Mouse (Mus musculus) hindbrain, embryonic 15.5 days (tissue): Measurements from ENCODE around the gene 1700019A02Rik. TPM values are rescaled to one million over a fixed set of nuclear protein-coding genes. Genes with fewer than 3 reads are reported as not detected.

Source experiments
- ATAC-seq: fragments of 200-750 bp; cut with Nextera tagmentation; 2 replicates; pipeline ENCODE4 v1.8.0; 2017; ENCODE audit warnings: low read depth, moderate number of reproducible peaks, moderate TSS enrichment; ENCODE audit not compliant: low FRiP score
- H3K27ac ChIP-seq: fragments of 300-500 bp; sonication (generic); replicated peaks from 2 replicates; pipeline ENCODE4 v1.5.1; 2015; ENCODE audit warnings: mild to moderate bottlenecking, inconsistent platforms
- H3K27me3 ChIP-seq: fragments of 300-500 bp; sonication (generic); 2 replicates; pipeline ENCODE4 v1.6.1; 2015; ENCODE audit warnings: control low read depth, inconsistent platforms
- H3K36me3 ChIP-seq: fragments of 300-500 bp; sonication (generic); 2 replicates; pipeline ENCODE4 v1.6.1; 2015; ENCODE audit warnings: control low read depth, inconsistent platforms
- H3K4me1 ChIP-seq: fragments of 300-500 bp; sonication (generic); replicated peaks from 2 replicates; pipeline ENCODE4 v1.6.1; 2015; ENCODE audit warnings: control low read depth, inconsistent platforms
- H3K4me2 ChIP-seq: fragments of 300-500 bp; sonication (generic); 2 replicates; pipeline ENCODE4 v1.6.1; 2015; ENCODE audit warnings: moderate library complexity, mild to moderate bottlenecking, inconsistent platforms
- H3K4me3 ChIP-seq: fragments of 300-500 bp; sonication (generic); 2 replicates; pipeline ENCODE4 v1.5.1; 2015; ENCODE audit warnings: mild to moderate bottlenecking, inconsistent platforms
- H3K9ac ChIP-seq: fragments of 300-500 bp; sonication (generic); 2 replicates; pipeline ENCODE4 v1.6.1; 2015; ENCODE audit warnings: inconsistent platforms
- H3K9me3 ChIP-seq: fragments of 300-500 bp; sonication (generic); 2 replicates; pipeline ENCODE4 v1.6.1; 2016; ENCODE audit warnings: control low read depth, inconsistent platforms
- WGBS: fragments of 180-500 bp; shearing (Covaris S2); methylation state at CpG from one replicate; pipeline ENCODE4 v1.1.7; 2015; 5-methylcytosine and 5-hydroxymethylcytosine counted together
- polyA plus RNA-seq: library from polyadenylated mRNA; unstranded; fragments of >200 nt; fragmentation: Nextera tagmentation; extraction: Ambion mirVana; gene quantifications from 2 replicates; pipeline ENCODE4 v1.2.1, GENCODE M21; 2015

The 1700019A02Rik gene
- polyA plus RNA-seq, 1 experiment from 2014 or later, result not detected

- Histone ChIP-seq H3K27me3 (no peaks in the 10 kb centered on the region), H3K27ac (no peak overlapping the region), H3K36me3 (no peaks in the 10 kb centered on the region), H3K4me1 (no peaks in the 10 kb centered on the region), H3K9ac (no peak overlapping the region), H3K4me3 (no peak overlapping the region), H3K9me3 (no peaks in the 10 kb centered on the region), H3K4me2 (no peak overlapping the region)
- no peak for ATAC-seq
- WGBS, result 94% methylated on average over 1 of the region's 1 CpGs
Observed at GRCm38 (mm10) chr1:53110561-53110960, 76.9 kb downstream of the 1700019A02Rik start.

Other genes starting within 250 kb of the 1700019A02Rik start
- gene 1700019D03Rik, start 167.5 kb downstream of the 1700019A02Rik start, polyA plus RNA-seq, result 4.2 and 4.8 TPM in 2 replicates
- 0.21 TPM in 2 replicates for gene Mstn, start 126.0 kb downstream of the 1700019A02Rik start, polyA plus RNA-seq
- 9.5 and 10.5 TPM in 2 replicates for gene Pms1, start 109.4 kb upstream of the 1700019A02Rik start, polyA plus RNA-seq
- gene Ormdl1, start 109.5 kb upstream of the 1700019A02Rik start, polyA plus RNA-seq, result 50.4 and 51.8 TPM in 2 replicates
- gene Gm28778, start 109.5 kb upstream of the 1700019A02Rik start, polyA plus RNA-seq, result not detected in 2 replicates
- 18.3 and 19.0 TPM in 2 replicates for gene Osgepl1, start 126.0 kb upstream of the 1700019A02Rik start, polyA plus RNA-seq
- 4.3 and 7.9 TPM in 2 replicates for gene Asdurf, start 165.0 kb upstream of the 1700019A02Rik start, polyA plus RNA-seq
- gene Gm28551, start 165.0 kb upstream of the 1700019A02Rik start, polyA plus RNA-seq, result 1.9 and 2.4 TPM in 2 replicates
- 50.6 and 56.7 TPM in 2 replicates for gene Asnsd1, start 165.1 kb upstream of the 1700019A02Rik start, polyA plus RNA-seq